12 mouse cellular contexts compared by ENCODE assay signal in the genomic region with DNA sequence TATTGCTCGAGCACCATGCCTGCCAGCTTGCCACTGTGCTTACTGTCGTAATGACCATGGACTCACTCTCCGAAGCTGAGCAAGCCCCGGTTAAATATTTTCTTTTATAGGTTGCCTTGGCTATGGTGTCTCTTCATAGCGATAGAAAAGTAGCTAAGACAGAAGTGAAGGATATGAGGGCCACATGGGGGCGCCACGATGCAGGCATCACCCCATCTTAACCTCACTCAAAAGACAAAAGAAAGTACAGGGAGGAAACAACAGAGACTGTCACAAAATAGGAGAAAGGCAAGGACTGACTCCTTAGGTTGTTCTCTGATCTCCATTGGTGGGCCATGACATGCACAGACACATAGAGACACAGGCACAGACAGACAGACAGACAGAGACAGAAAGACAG. TPM values are rescaled to one million over a fixed set of nuclear protein-coding genes. Genes with fewer than 3 reads are reported as not detected.
A peak's percentile ranks its signal among the peaks of the same experiment; 100 is the strongest.
DNase-seq lines count a peak whose midpoint lies in the region; ATAC-seq and TF ChIP-seq lines count a peak whose summit lies in the region.
"Had no signal": no experiment of that assay in that cellular context is flagged by ENCODE, and none has a peak within 500 bp of the region (broad histone marks: within the 10 kb centered on the region; RNA-seq: fewer than 3 reads in every experiment).

No protein-coding gene starts in this region.

- H3K27ac ChIP-seq in midbrain, embryonic 10.5 days (replicated peaks), result peak overlapping the region; percentile 30; the same call in 1 of the 2 replicates
- no peak overlapping the region for H3K27ac ChIP-seq in midbrain, embryonic 15.5 days
- peak overlapping the region; percentile 93 for H3K27ac ChIP-seq in intestine, postnatal 0 days (ENCODE audit: low read depth, low read length)
- H3K27ac ChIP-seq: midbrain, embryonic 12.5 days had no signal

- H3K27me3 ChIP-seq in midbrain, embryonic 10.5 days (ENCODE audit: low read depth, poor library complexity, severe bottlenecking), result no peaks in the 10 kb centered on the region
- no peaks in the 10 kb centered on the region for H3K27me3 ChIP-seq in midbrain, embryonic 15.5 days (replicated peaks)
- H3K27me3 ChIP-seq in intestine, postnatal 0 days (replicated peaks; ENCODE audit: control insufficient read depth, insufficient read depth, low read length), result no peaks in the 10 kb centered on the region
- H3K27me3 ChIP-seq: midbrain, embryonic 12.5 days had no signal

- peaks cover 5% of the 10 kb centered on the region; the same call in 1 of the 2 replicates for H3K36me3 ChIP-seq in midbrain, embryonic 10.5 days
- H3K36me3 ChIP-seq in midbrain, embryonic 15.5 days (replicated peaks), result no peaks in the 10 kb centered on the region
- peaks cover 33% of the 10 kb centered on the region for H3K36me3 ChIP-seq in intestine, postnatal 0 days (ENCODE audit: control insufficient read depth, insufficient read depth)
- H3K36me3 ChIP-seq: midbrain, embryonic 12.5 days had no signal

- H3K4me2 ChIP-seq in midbrain, embryonic 15.5 days, result no peak overlapping the region
- H3K4me2 ChIP-seq in intestine, postnatal 0 days (replicated peaks; ENCODE audit: low read depth), result no peak overlapping the region
- H3K4me2 ChIP-seq: midbrain, embryonic 12.5 days had no signal

- peaks cover 18% of the 10 kb centered on the region for H3K4me1 ChIP-seq in midbrain, embryonic 10.5 days
- H3K4me1 ChIP-seq in midbrain, embryonic 15.5 days, result no peaks in the 10 kb centered on the region
- peaks cover 10% of the 10 kb centered on the region; the same call in 1 of the 2 replicates for H3K4me1 ChIP-seq in intestine, postnatal 0 days (replicated peaks; ENCODE audit: control insufficient read depth, insufficient read depth, low read length)
- H3K4me1 ChIP-seq: midbrain, embryonic 12.5 days had no signal

- ATAC-seq in frontal cortex, adult (ENCODE audit: low TSS enrichment), result 0 out of 2 replicates have a peak, but pooled peaks have one; percentile 41
- ATAC-seq in midbrain, embryonic 15.5 days (replicated peaks), result no peak
- ATAC-seq in intestine, postnatal 0 days, result peak; percentile 17
- ATAC-seq in megakaryocyte, adult 5-6 weeks (ENCODE audit: poor library complexity, severe bottlenecking), result peak; percentile 43; the same call in 1 of the 2 replicates

- DNase-seq in frontal cortex, postnatal 14 days (ENCODE audit: low spot score in 2 of 2), result no peak
- DNase-seq in midbrain, embryonic 10.5 days (ENCODE audit: low spot score), result no peak
- no peak for DNase-seq in embryo, embryonic 11 days
- no peak for DNase-seq in adrenal gland, postnatal 25 days
- DNase-seq: adrenal gland, postnatal 14 days; heart, postnatal 10 days; thymus, adult 18-20 months had no signal

- H3K4me3 ChIP-seq in midbrain, embryonic 10.5 days, result no peak overlapping the region
- no peak overlapping the region for H3K4me3 ChIP-seq in midbrain, embryonic 15.5 days
- H3K4me3 ChIP-seq in intestine, postnatal 0 days (ENCODE audit: low read depth, low read length), result no peak overlapping the region
- H3K4me3 ChIP-seq: midbrain, embryonic 12.5 days had no signal

- H3K9ac ChIP-seq in midbrain, embryonic 15.5 days, result no peak overlapping the region
- peak overlapping the region; percentile 17; the same call in 1 of the 2 replicates for H3K9ac ChIP-seq in intestine, postnatal 0 days (ENCODE audit: low read depth, low read length)
- H3K9ac ChIP-seq: midbrain, embryonic 12.5 days had no signal

- peak; percentile 74 for TF ChIP-seq CTCF in intestine, postnatal 0 days (IDR thresholded peaks at IDR 0.05; ENCODE audit: low read depth)

- H3K9me3 ChIP-seq in midbrain, embryonic 10.5 days (replicated peaks), result no peaks in the 10 kb centered on the region
- no peaks in the 10 kb centered on the region for H3K9me3 ChIP-seq in midbrain, embryonic 15.5 days
- H3K9me3 ChIP-seq in intestine, postnatal 0 days (ENCODE audit: control insufficient read depth), result no peaks in the 10 kb centered on the region
- H3K9me3 ChIP-seq: midbrain, embryonic 12.5 days had no signal

- WGBS in midbrain, embryonic 10.5 days, result 71% methylated on average over 7 of the region's 7 CpGs
- 63% methylated on average over 7 of the region's 7 CpGs for WGBS in midbrain, embryonic 15.5 days
- WGBS in intestine, postnatal 0 days, result 41% methylated on average over 7 of the region's 7 CpGs

RNA-seq across cellular contexts. Expression of gene Mogat2, which starts 14.2 kb away (rescaled TPM):
- polyA plus RNA-seq in midbrain, embryonic 10.5 days (2016; fragmentation: Nextera tagmentation; extraction: Ambion mirVana), result 18.5 and 30.3 TPM in 2 replicates
- polyA plus RNA-seq in midbrain, embryonic 15.5 days (2015; fragmentation: Nextera tagmentation; extraction: Ambion mirVana), result 1.3 and 1.9 TPM in 2 replicates
- 362 and 402 TPM in 2 replicates for polyA plus RNA-seq in intestine, postnatal 0 days (2015; fragmentation: Nextera tagmentation; extraction: Ambion mirVana)
- 1.6 TPM in 2 replicates for total RNA-seq in megakaryocyte, adult 5-6 weeks (2015)
- total RNA-seq in megakaryocyte, adult 5-6 weeks (2017), result 1.4 and 3.0 TPM in 2 replicates
- total RNA-seq in adrenal gland, postnatal 25 days (2021), result 0.79 and 2.3 TPM in 2 replicates
- total RNA-seq: heart, postnatal 10 days had no signal

RNA-seq across cellular contexts. Expression of gene Dgat2, which starts 41.7 kb away (rescaled TPM):
- polyA plus RNA-seq in midbrain, embryonic 10.5 days (2016; fragmentation: Nextera tagmentation; extraction: Ambion mirVana), result 10.9 and 13.6 TPM in 2 replicates
- 21.4 and 22.0 TPM in 2 replicates for polyA plus RNA-seq in midbrain, embryonic 15.5 days (2015; fragmentation: Nextera tagmentation; extraction: Ambion mirVana)
- 1,614 and 1,691 TPM in 2 replicates for polyA plus RNA-seq in intestine, postnatal 0 days (2015; fragmentation: Nextera tagmentation; extraction: Ambion mirVana)
- total RNA-seq in megakaryocyte, adult 5-6 weeks (2015), result 10.8 and 11.3 TPM in 2 replicates
- 9.1 and 14.0 TPM in 2 replicates for total RNA-seq in megakaryocyte, adult 5-6 weeks (2017)
- 635 and 725 TPM in 2 replicates for total RNA-seq in adrenal gland, postnatal 25 days (2021)

RNA-seq across cellular contexts. Expression of gene Map6, which starts 43.0 kb away (rescaled TPM):
- polyA plus RNA-seq in midbrain, embryonic 10.5 days (2016; fragmentation: Nextera tagmentation; extraction: Ambion mirVana), result 27.9 and 39.5 TPM in 2 replicates
- polyA plus RNA-seq in midbrain, embryonic 15.5 days (2015; fragmentation: Nextera tagmentation; extraction: Ambion mirVana), result 153 and 155 TPM in 2 replicates
- 3.7 and 4.1 TPM in 2 replicates for polyA plus RNA-seq in intestine, postnatal 0 days (2015; fragmentation: Nextera tagmentation; extraction: Ambion mirVana)
- total RNA-seq in megakaryocyte, adult 5-6 weeks (2015), result 0.07 and 0.25 TPM in 2 replicates
- 0.22 and 0.94 TPM in 2 replicates for total RNA-seq in megakaryocyte, adult 5-6 weeks (2017)
- total RNA-seq in adrenal gland, postnatal 25 days (2021), result 6.7 and 8.8 TPM in 2 replicates

Comparison
In these comparisons a context has a peak if more than half of its experiments do, and no peak if none do; other contexts are left out.
1. RNA of gene Mogat2, which starts 14.2 kb away (polyA plus RNA-seq): 362 to 402 TPM in intestine, postnatal 0 days; 18.5 to 30.3 TPM in midbrain, embryonic 10.5 days and 1.3 to 1.9 TPM in midbrain, embryonic 15.5 days; every median in the first group is over 10 times any median in the second.
2. RNA of gene Dgat2, which starts 41.7 kb away (polyA plus RNA-seq): 1,614 to 1,691 TPM in intestine, postnatal 0 days; 21.4 to 22.0 TPM in midbrain, embryonic 15.5 days and 10.9 to 13.6 TPM in midbrain, embryonic 10.5 days; every median in the first group is over 10 times any median in the second.